Mouse (Mus musculus) forebrain, embryonic 13.5 days (tissue): ENCODE results near the gene Gbf1. TPM values are rescaled to one million over a fixed set of nuclear protein-coding genes. Genes with fewer than 3 reads are reported as not detected.
"Not testable (repeated sequence)": the region's sequence is repeated elsewhere in the genome, so short reads cannot be mapped to it uniquely, and the experiment has no call there.

Experiments
- ATAC-seq: fragments of 200-750 bp; cut with Nextera tagmentation; 2 replicates; pipeline ENCODE4 v1.8.0; 2017
- H3K27ac ChIP-seq: fragments of 300-500 bp; sonication (generic); 2 replicates; pipeline ENCODE4 v1.5.1; 2015; ENCODE audit warnings: inconsistent platforms, mild to moderate bottlenecking, moderate library complexity
- H3K27me3 ChIP-seq: fragments of 300-500 bp; sonication (generic); 2 replicates; pipeline ENCODE4 v1.6.1; 2015; ENCODE audit warnings: mild to moderate bottlenecking, inconsistent platforms
- H3K36me3 ChIP-seq: fragments of 300-500 bp; sonication (generic); 2 replicates; pipeline ENCODE4 v1.6.1; 2015; ENCODE audit warnings: mild to moderate bottlenecking, inconsistent platforms; ENCODE audit not compliant: poor library complexity, severe bottlenecking
- H3K4me1 ChIP-seq: fragments of 300-500 bp; sonication (generic); 2 replicates; pipeline ENCODE4 v1.6.1; 2015; ENCODE audit warnings: inconsistent platforms
- H3K4me2 ChIP-seq: fragments of 300-500 bp; sonication (generic); 2 replicates; pipeline ENCODE4 v1.6.1; 2015; ENCODE audit warnings: inconsistent platforms, mild to moderate bottlenecking, moderate library complexity
- H3K4me3 ChIP-seq: fragments of 300-500 bp; sonication (generic); 2 replicates; pipeline ENCODE4 v1.5.1; 2015; ENCODE audit warnings: mild to moderate bottlenecking, inconsistent platforms
- H3K9ac ChIP-seq: fragments of 300-500 bp; sonication (generic); 2 replicates; pipeline ENCODE4 v1.6.1; 2015; ENCODE audit warnings: mild to moderate bottlenecking, inconsistent platforms
- H3K9me3 ChIP-seq: fragments of 300-500 bp; sonication (generic); replicated peaks from 2 replicates; pipeline ENCODE4 v1.6.1; 2016; ENCODE audit warnings: inconsistent platforms
- WGBS: fragments of 180-500 bp; shearing (Covaris S2); methylation state at CpG from one replicate; pipeline ENCODE4 v1.1.7; 2015; 5-methylcytosine and 5-hydroxymethylcytosine counted together
- polyA plus RNA-seq: library from polyadenylated mRNA; unstranded; fragments of >200 nt; fragmentation: Nextera tagmentation; extraction: Ambion mirVana; gene quantifications from 2 replicates; pipeline ENCODE4 v1.2.1, GENCODE M21; 2015

The Gbf1 gene
- polyA plus RNA-seq, 1 experiment from 2014 or later: 54.4 TPM

DNA sequence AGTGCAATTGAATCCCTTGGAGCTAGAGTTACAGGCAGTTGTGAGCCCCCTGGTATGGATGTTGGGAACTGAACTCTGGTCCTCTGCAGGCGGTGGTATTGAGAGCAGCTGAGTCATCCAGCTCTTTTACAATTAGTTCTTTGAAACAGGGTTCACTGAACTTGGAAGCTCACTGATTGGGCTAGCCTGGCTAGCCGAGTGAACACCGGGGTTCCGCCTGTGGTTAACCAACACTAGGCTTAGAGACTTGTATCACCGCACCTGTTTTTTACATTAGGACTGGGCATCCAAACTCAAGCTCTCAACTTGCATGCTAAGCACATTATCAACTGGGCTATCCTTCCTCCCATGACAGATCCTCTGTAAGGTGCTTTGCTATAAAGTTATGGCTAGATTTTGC, 46.6 kb downstream of the Gbf1 start:
- H3K9ac ChIP-seq: no peak overlapping the region
- H3K4me2 ChIP-seq: no peak overlapping the region
- H3K4me1 ChIP-seq: no peaks in the 10 kb centered on the region
- no peak for ATAC-seq
- H3K27ac ChIP-seq: no peak overlapping the region
- 89% methylated on average over 5 of the region's 5 CpGs for WGBS
- no peaks in the 10 kb centered on the region for H3K36me3 ChIP-seq
- no peaks in the 10 kb centered on the region for H3K27me3 ChIP-seq
- no peaks in the 10 kb centered on the region for H3K9me3 ChIP-seq
- H3K4me3 ChIP-seq: no peak overlapping the region

DNA sequence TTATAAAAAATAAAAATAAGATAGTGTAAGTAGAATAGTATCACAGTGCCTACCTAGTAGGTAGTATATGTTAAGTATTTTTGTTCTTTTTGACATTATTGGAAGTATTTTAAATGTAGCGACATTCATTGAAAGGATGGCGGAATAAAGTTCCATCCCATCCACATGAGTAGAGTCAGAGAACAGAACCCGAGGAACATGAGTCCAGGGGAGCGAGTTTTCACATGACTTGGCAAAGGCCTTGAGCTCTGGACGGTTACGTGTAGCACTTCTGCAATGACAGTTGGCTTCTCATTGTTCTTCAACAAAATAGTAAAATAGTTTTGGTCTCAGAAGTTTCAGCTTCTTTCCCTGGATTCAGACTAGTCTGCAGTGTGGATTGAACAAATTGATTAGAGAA, 51.9 kb downstream of the Gbf1 start:
- Histone ChIP-seq H3K4me1 (no peaks in the 10 kb centered on the region), H3K9me3 (no peaks in the 10 kb centered on the region), H3K4me3 (no peak overlapping the region), H3K27ac (no peak overlapping the region), H3K9ac (no peak overlapping the region), H3K36me3 (no peaks in the 10 kb centered on the region), H3K27me3 (no peaks in the 10 kb centered on the region), H3K4me2 (no peak overlapping the region)
- no peak for ATAC-seq
- 90% methylated on average over 6 of the region's 6 CpGs for WGBS

DNA sequence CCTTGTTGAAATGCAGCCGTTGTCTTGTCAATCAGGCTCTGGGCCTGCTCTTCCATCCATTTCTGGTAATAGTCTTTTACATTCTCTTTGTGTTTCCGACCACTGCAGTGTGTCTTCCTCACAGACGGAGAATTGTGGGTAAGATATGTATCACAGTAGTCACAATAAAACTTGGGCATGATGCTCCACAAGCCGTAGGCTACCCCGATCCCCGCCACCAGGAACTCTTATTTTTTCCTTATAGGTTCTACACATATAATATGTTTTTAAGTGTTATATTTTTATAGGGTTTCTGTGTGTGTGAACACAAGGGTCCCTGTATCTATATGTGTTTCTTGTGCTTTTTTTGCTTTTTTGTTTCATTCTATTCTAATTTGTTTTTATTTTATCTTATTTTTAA, 53.4 kb downstream of the Gbf1 start:
- no peak for ATAC-seq
- no peak overlapping the region for H3K27ac ChIP-seq
- H3K9me3 ChIP-seq: no peaks in the 10 kb centered on the region
- no peaks in the 10 kb centered on the region for H3K27me3 ChIP-seq
- H3K4me3 ChIP-seq: no peak overlapping the region
- H3K9ac ChIP-seq: no peak overlapping the region
- WGBS: 92% methylated on average over 6 of the region's 6 CpGs
- H3K36me3 ChIP-seq: no peaks in the 10 kb centered on the region
- H3K4me2 ChIP-seq: no peak overlapping the region
- no peaks in the 10 kb centered on the region for H3K4me1 ChIP-seq

DNA sequence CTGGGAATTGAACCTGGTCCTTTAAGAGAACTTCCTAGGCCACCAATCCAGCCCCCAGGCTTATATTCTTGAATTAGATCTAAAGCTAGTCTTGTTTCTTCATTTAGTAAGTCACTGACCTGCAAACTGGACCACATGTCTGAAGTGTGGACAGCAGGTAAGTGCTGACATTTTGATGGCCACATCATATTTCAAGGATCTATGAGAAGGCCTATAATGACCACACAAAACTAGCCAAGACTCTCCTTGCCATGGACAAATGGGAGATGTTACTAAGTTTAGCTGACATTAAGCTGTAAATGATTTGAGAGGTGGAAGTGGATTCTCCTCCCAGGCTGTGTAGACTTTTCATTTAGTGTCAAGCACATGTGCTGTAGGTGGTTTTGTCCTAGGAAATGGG, 58.6 kb downstream of the Gbf1 start:
- no peak overlapping the region for H3K27ac ChIP-seq
- H3K4me2 ChIP-seq: no peak overlapping the region
- no peaks in the 10 kb centered on the region for H3K36me3 ChIP-seq
- no peaks in the 10 kb centered on the region for H3K27me3 ChIP-seq
- H3K9ac ChIP-seq: no peak overlapping the region
- H3K9me3 ChIP-seq: no peaks in the 10 kb centered on the region
- peaks cover 13% of the 10 kb centered on the region; the same call in 1 of the 2 replicates for H3K4me1 ChIP-seq
- no peak overlapping the region for H3K4me3 ChIP-seq
- no peak for ATAC-seq

DNA sequence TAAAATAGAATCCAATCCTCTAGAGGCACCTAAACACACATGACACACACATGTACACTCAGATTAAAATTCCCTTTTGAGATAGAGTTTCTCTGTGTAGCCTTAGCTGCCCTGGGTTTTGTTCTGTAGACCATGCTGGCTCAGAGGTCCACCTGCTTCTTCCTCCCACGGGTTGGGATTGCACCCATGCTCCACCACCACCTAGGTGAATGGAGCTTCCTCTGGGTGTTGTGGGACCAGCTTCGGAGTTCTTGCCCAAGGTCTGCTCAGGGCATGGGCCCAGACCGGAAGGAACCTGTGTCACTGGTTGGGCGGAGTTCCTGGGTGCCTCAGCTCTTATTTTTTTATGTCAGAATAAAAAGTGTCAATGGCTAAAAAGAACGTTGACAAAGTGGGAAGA, 62.2 kb downstream of the Gbf1 start:
- 84% methylated on average over 5 of the region's 5 CpGs for WGBS
- Histone ChIP-seq H3K9me3 (no peaks in the 10 kb centered on the region), H3K27me3 (no peaks in the 10 kb centered on the region), H3K4me3 (no peak overlapping the region), H3K4me1 (peaks cover 13% of the 10 kb centered on the region; the same call in 1 of the 2 replicates), H3K9ac (no peak overlapping the region), H3K27ac (no peak overlapping the region), H3K36me3 (no peaks in the 10 kb centered on the region), H3K4me2 (no peak overlapping the region)
- no peak for ATAC-seq

DNA sequence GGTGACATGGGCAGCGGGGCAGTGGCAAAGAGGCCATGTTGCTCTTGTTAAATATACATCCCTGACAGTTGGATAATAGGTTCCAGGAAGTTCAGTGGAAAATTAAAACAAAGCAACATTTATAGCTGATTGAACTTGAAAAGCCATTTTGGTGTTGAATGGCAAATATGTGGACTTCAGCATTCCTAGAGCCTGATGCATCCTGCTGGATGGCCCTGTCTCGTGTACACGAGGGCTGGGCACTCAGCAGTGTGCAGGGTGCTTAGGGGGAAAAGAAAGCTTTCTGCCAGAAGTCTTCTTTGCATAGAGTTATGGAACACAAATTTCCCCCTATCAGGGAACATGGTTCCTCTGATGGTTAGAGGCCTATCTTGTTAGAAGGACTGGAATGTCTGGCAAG, 63.1 kb downstream of the Gbf1 start:
- no peak overlapping the region for H3K9ac ChIP-seq
- H3K4me3 ChIP-seq: no peak overlapping the region
- ATAC-seq: no peak
- no peak overlapping the region for H3K4me2 ChIP-seq
- H3K27me3 ChIP-seq: no peaks in the 10 kb centered on the region
- no peaks in the 10 kb centered on the region for H3K9me3 ChIP-seq
- peaks cover 19% of the 10 kb centered on the region; the same call in 1 of the 2 replicates for H3K4me1 ChIP-seq
- no peak overlapping the region for H3K27ac ChIP-seq
- WGBS: 16% methylated on average over 3 of the region's 3 CpGs
- H3K36me3 ChIP-seq: no peaks in the 10 kb centered on the region

DNA sequence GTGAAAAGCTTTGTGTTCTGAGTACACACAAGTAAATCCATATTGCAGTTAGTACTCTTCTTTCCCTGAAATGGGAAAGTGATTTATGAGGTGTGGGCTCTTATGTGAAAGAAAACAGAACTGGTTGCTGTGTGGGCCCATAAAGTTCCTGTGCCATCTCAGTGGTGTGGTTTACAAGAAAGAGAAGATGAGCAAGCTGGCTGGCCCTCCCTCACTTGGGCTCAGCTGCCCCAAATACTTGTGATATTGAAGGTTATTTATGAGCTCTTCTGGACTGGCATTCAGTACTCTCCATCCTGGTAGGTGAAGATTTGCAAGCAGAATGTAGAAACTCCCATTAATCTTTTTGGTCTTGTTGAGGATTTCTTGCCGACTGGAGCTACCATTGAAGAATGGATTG, 64.4 kb downstream of the Gbf1 start:
- H3K27ac ChIP-seq: no peak overlapping the region
- no peaks in the 10 kb centered on the region for H3K27me3 ChIP-seq
- 85% methylated on average over 1 of the region's 1 CpGs for WGBS
- peaks cover 19% of the 10 kb centered on the region; the same call in 1 of the 2 replicates for H3K4me1 ChIP-seq
- no peaks in the 10 kb centered on the region for H3K36me3 ChIP-seq
- H3K4me3 ChIP-seq: no peak overlapping the region
- H3K4me2 ChIP-seq: no peak overlapping the region
- no peaks in the 10 kb centered on the region for H3K9me3 ChIP-seq
- H3K9ac ChIP-seq: no peak overlapping the region
- no peak for ATAC-seq

DNA sequence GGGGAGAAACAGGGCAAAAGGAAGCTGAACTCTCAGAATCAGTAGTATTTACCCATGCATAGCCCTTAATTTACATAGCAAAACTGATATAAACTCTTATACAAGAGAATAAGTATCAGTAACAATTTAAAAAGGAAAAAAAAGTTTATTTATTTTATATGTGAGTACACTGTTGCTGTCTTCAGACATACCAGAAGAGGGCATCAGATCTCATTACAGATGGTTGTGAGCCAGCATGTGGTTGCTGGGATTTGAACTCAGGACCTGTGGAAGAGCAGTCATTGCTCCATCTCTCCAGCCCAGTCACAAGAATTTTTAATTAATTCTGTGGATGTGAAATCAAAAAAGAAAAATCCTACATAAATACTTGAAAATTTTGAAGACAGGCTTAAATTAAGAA, 65.0 kb downstream of the Gbf1 start:
- not testable (repeated sequence) for H3K36me3 ChIP-seq, H3K9me3 ChIP-seq, H3K4me3 ChIP-seq, ATAC-seq, H3K9ac ChIP-seq, H3K4me2 ChIP-seq, H3K27me3 ChIP-seq, H3K27ac ChIP-seq
- H3K4me1 ChIP-seq: peaks cover 19% of the 10 kb centered on the region; the same call in 1 of the 2 replicates

DNA sequence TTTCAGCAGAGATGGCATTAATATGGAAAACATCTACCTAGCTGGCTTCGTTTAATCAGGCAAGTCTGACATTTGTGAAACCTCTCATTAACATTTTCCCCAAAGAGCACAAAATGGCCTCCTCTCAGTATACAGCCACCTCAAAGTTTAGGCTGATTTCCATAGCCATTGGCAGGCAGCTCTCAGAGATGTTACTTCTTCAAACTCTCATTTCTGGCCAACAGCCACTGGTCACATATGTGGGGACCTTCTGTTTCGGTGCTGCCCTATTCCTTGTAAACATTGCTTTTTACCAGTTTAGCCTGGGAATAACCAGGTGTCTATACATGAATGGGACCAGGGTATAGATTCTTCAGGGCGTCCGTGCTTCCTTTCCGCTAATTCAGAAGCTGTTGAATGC, 67.8 kb downstream of the Gbf1 start:
- peaks cover 12% of the 10 kb centered on the region; the same call in 1 of the 2 replicates for H3K4me1 ChIP-seq

DNA sequence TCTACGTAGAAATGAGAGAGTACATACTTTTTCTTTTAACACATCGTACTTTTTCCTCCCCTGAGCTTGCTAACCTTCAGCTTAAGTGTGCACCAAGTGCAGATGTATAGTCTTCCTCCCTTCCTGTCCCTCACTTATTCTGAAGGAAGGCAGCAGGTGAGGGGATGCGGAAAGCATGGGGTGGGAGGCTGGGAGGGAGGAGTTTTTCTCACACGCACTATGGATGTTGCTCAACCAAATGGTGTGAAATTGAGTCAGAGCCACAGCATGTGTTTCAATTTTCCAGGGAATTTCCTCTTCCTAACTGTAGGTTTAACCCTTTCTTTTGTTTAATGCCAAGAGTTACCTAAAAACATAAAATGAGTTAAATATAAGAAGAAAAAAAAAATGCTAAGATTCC, 70.8 kb downstream of the Gbf1 start:
- Histone ChIP-seq H3K27me3 (no peaks in the 10 kb centered on the region), H3K9me3 (no peaks in the 10 kb centered on the region), H3K27ac (no peak overlapping the region), H3K4me2 (no peak overlapping the region), H3K4me1 (0 out of 2 replicates have a peak, but pooled peaks cover 6% of the 10 kb centered on the region), H3K4me3 (no peak overlapping the region), H3K9ac (no peak overlapping the region), H3K36me3 (no peaks in the 10 kb centered on the region)
- 83% methylated on average over 4 of the region's 4 CpGs for WGBS
- ATAC-seq: no peak

More for the DNA sequence above, 67.8 kb downstream of the Gbf1 start:
- no peak for ATAC-seq
- no peaks in the 10 kb centered on the region for H3K36me3 ChIP-seq
- no peaks in the 10 kb centered on the region for H3K9me3 ChIP-seq
- no peaks in the 10 kb centered on the region for H3K27me3 ChIP-seq
- H3K4me2 ChIP-seq: no peak overlapping the region
- no peak overlapping the region for H3K9ac ChIP-seq
- no peak overlapping the region for H3K27ac ChIP-seq
- no peak overlapping the region for H3K4me3 ChIP-seq
- WGBS: 65% methylated on average over 5 of the region's 5 CpGs

DNA sequence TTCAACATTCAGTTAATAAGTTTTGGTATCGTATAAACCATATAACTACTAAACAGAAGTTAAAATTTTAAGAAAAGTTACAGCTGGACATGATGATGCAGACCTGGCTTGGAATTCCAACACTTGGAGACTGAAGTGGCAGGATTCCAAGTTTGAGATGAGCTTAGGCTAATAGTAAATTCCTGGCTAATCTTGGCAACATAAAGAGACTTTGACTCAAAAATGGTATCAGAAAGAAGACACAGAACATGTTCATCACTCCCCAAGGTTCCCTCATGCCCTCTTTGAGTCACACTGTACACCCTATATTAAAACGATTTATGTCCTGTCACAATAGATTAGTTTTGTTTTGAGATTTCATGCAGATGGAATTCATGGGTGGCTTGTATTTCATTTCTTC, 72.6 kb downstream of the Gbf1 start:
- no peak overlapping the region for H3K27ac ChIP-seq
- no peak overlapping the region for H3K9ac ChIP-seq
- ATAC-seq: no peak
- H3K4me1 ChIP-seq: 0 out of 2 replicates have a peak, but pooled peaks cover 3% of the 10 kb centered on the region
- H3K27me3 ChIP-seq: no peaks in the 10 kb centered on the region
- no peak overlapping the region for H3K4me2 ChIP-seq
- H3K36me3 ChIP-seq: 0 out of 2 replicates have a peak, but pooled peaks cover 3% of the 10 kb centered on the region
- 88% methylated on average over 2 of the region's 2 CpGs for WGBS
- no peaks in the 10 kb centered on the region for H3K9me3 ChIP-seq
- H3K4me3 ChIP-seq: no peak overlapping the region

DNA sequence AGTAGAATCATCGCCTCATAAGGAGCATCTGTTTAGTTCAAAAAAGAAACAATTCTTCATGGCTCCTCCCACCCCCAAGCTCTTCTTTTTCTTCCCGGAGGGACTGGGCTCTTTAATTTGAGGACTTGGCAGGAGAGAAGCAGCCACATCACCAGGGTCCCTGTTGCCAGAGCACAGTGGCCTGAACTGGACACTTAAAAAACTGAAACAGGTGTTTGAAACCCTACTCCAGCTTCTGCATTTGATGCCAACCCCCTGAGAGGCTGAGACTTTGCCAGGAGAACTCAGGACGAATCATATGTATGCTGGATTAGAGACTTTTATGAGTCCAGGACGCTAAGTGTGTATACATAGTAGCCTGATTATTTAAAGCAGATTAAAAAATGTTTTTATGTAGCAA, 73.2 kb downstream of the Gbf1 start:
- H3K27ac ChIP-seq: no peak overlapping the region
- H3K4me2 ChIP-seq: no peak overlapping the region
- no peaks in the 10 kb centered on the region for H3K4me1 ChIP-seq
- no peak overlapping the region for H3K4me3 ChIP-seq
- 0 out of 2 replicates have a peak, but pooled peaks cover 4% of the 10 kb centered on the region for H3K36me3 ChIP-seq
- no peak overlapping the region for H3K9ac ChIP-seq
- no peaks in the 10 kb centered on the region for H3K27me3 ChIP-seq
- WGBS: 59% methylated on average over 4 of the region's 4 CpGs
- H3K9me3 ChIP-seq: no peaks in the 10 kb centered on the region
- no peak for ATAC-seq

DNA sequence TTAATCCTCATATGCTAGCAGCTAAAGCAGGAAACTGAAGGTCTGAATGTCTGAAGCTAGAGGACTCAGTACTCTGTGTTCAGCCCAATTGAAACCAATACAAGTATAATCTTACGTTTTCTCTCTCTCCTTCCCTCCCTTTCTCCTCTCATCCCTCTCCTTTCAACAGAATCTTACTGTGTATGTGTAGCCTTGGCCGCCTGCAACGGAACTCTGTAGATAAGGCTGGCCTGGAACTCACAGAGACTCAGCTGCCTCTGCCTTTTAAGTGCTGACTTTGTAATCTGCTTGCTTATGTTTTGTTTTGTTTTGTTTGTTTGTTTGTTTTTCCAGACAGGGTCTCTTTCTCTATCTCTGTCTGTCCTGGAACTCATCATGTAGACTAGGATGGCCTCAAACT, 74.0 kb downstream of the Gbf1 start:
- Histone ChIP-seq H3K4me2 (no peak overlapping the region), H3K4me1 (no peaks in the 10 kb centered on the region), H3K4me3 (no peak overlapping the region), H3K9ac (no peak overlapping the region), H3K27ac (no peak overlapping the region), H3K36me3 (0 out of 2 replicates have a peak, but pooled peaks cover 6% of the 10 kb centered on the region), H3K27me3 (no peaks in the 10 kb centered on the region), H3K9me3 (no peaks in the 10 kb centered on the region)
- ATAC-seq: no peak
- 89% methylated on average over 3 of the region's 3 CpGs for WGBS
